Mouse (Mus musculus): ENCODE data around the gene Serping1.

DNA sequence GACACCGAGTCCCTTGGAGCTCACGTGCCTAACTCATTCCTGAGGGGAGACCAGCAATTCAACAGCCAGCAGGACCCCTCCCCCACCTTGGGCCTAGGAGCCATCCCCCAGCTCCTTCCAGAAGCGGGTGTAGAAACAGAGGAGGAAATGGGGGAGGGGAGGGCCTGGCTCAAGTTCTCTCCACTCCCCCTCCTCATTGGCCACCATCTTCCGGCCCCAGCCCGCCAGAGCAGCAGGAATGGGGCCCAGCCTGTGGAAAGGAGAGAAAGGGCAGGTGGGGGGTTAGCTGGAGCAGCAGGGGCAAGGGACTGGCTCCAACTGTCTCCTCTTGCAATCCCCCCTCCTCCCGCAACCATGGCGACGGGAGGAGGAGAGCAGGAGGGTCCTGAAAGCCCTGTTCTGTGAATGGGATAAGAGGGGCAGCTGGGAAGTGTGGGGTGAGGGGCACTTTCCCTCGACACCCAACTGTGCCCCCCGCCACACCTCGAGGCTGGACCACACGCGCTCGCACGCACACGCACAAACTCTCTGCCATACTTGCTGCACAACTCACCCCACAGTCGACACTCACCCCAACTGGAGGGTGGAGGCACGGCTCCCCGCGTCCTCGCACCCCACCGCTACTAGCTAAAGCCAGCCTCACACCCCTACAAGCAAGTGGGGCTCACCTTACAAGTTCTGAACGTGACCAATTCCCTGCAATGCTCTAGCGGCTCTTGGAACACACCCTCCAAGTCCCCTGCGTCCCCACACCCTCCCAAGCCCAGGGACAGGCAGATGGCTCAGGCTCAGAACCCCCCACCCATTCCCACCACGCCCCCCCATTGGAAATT lies 32.6 kb downstream of the Serping1 start:
- no peak for TF ChIP-seq NRF1 (IDR thresholded peaks at IDR 0.05; ENCODE audit: low read depth, low read length)
- no peak for TF ChIP-seq POLR2A (IDR thresholded peaks at IDR 0.05; ENCODE audit: low read depth, low read length)
- TF ChIP-seq POLR2AphosphoS2 (IDR thresholded peaks at IDR 0.05; ENCODE audit: low read depth, low read length) = no peak
- TF ChIP-seq EP300 (IDR thresholded peaks at IDR 0.05; ENCODE audit: low read length) = no peak
- no peak for TF ChIP-seq CTCF (conservative IDR thresholded peaks at IDR 0.05 in 1 of 2, IDR thresholded peaks at IDR 0.05 in 1 of 2; ENCODE audit: low read depth in 2 of 2, low read length in 2 of 2)
- TF ChIP-seq TBP (conservative IDR thresholded peaks at IDR 0.05; ENCODE audit: low read depth, low read length) = no peak
- no peak for TF ChIP-seq ZNF384 (IDR thresholded peaks at IDR 0.05; ENCODE audit: low read depth, low read length)
- TF ChIP-seq PAX5 (IDR thresholded peaks at IDR 0.05; ENCODE audit: low read length) = no peak
- TF ChIP-seq TCF12 (IDR thresholded peaks at IDR 0.05; ENCODE audit: low read depth, low read length) = no peak
- TF ChIP-seq JUND (conservative IDR thresholded peaks at IDR 0.05; ENCODE audit: low read depth, low read length) = no peak
- TF ChIP-seq ZC3H11A (IDR thresholded peaks at IDR 0.05; ENCODE audit: low read depth, low read length) = no peak
- TF ChIP-seq MXI1 (IDR thresholded peaks at IDR 0.05; ENCODE audit: low read depth, low read length) = no peak
- no peak for TF ChIP-seq USF2 (conservative IDR thresholded peaks at IDR 0.05; ENCODE audit: low read depth, low read length)

All from CH12.LX (cell line).